Mouse (Mus musculus) intestine, embryonic 16.5 days (tissue): Measurements from ENCODE around the gene Tubb2b. TPM values are rescaled to one million over a fixed set of nuclear protein-coding genes. Genes with fewer than 3 reads are reported as not detected.

ENCODE experiments used
- ATAC-seq: fragments of 200-750 bp; cut with Nextera tagmentation; 2 replicates; pipeline ENCODE4 v1.8.0; 2017; ENCODE audit warnings: moderate TSS enrichment, moderate library complexity
- H3K27ac ChIP-seq: fragments of 300-500 bp; sonication (generic); 2 replicates; pipeline ENCODE4 v1.5.1; 2014; ENCODE audit warnings: mild to moderate bottlenecking, low read length
- H3K27me3 ChIP-seq: fragments of 300-500 bp; sonication (generic); replicated peaks from 2 replicates; pipeline ENCODE4 v1.6.1; 2014; ENCODE audit warnings: low read length, control low read depth, mixed read lengths; ENCODE audit not compliant: control insufficient read depth, insufficient read depth
- H3K36me3 ChIP-seq: fragments of 300-500 bp; sonication (generic); 2 replicates; pipeline ENCODE4 v1.6.1; 2014; ENCODE audit warnings: low read length, control low read depth; ENCODE audit not compliant: control insufficient read depth, insufficient read depth
- H3K4me1 ChIP-seq: fragments of 300-500 bp; sonication (generic); 2 replicates; pipeline ENCODE4 v1.6.1; 2014; ENCODE audit warnings: low read length, control low read depth, mixed read lengths; ENCODE audit not compliant: control insufficient read depth, insufficient read depth
- H3K4me2 ChIP-seq: fragments of 300-500 bp; sonication (generic); 2 replicates; pipeline ENCODE4 v1.6.1; 2014; ENCODE audit warnings: low read depth, low read length, control low read depth
- H3K4me3 ChIP-seq: fragments of 300-500 bp; sonication (generic); 2 replicates; pipeline ENCODE4 v1.5.1; 2014; ENCODE audit warnings: mild to moderate bottlenecking, low read length
- H3K9ac ChIP-seq: fragments of 300-500 bp; sonication (generic); 2 replicates; pipeline ENCODE4 v1.6.1; 2014; ENCODE audit warnings: low read depth, low read length
- H3K9me3 ChIP-seq: fragments of 300-500 bp; sonication (generic); 2 replicates; pipeline ENCODE4 v1.6.1; 2016; ENCODE audit warnings: low read length, control low read depth; ENCODE audit not compliant: control insufficient read depth
- WGBS: fragments of 180-500 bp; shearing (Covaris S2); extraction: QIAGEN DNeasy Blood & Tissue Kit; methylation state at CpG from one replicate; pipeline ENCODE4 v1.1.7; 2014; 5-methylcytosine and 5-hydroxymethylcytosine counted together
- polyA plus RNA-seq: library from polyadenylated mRNA; unstranded; fragments of >200 nt; fragmentation: Nextera tagmentation; extraction: Ambion mirVana; gene quantifications from 2 replicates; pipeline ENCODE4 v1.2.1, GENCODE M21; 2015

Tubb2b gene
- polyA plus RNA-seq, 1 experiment from 2014 or later, result 36.0 TPM

DNA sequence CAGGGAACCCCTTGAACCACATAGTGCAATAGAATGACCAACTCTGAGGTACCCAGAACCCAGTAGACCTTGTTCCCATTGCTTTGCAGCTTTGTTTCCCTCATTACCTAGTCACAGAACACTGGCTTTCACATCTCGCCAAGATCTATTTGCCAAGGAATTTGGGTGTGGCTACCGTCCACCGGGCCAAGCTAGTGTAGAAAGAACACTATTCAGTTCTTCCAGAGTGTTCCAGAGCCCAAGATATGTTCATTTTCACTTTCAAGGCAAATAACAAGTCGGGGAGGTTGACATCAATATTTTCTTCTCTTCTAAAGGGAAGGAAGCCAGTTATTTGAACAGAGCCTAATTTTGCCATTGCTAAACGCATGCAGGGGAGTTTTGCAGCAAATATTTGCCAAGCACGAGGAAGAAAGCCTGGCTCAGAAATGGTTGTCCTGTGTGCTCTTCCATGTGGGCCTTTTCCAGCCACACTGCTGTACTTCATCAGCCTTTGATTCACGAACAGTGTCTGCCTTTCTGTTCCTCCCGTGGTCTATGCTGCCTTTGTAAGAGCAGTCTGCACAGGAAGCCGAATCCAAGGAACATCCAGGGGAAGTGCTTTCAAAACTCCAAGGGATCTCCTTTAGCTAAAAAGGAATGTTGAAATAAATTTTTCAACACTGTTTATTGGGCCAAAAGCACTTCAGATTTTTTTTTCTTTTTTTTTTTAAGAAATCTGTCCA, 46.1 kb downstream of the Tubb2b start:
- H3K9ac ChIP-seq, result no peak overlapping the region
- no peak overlapping the region for H3K4me2 ChIP-seq
- ATAC-seq, result no peak
- H3K27ac ChIP-seq, result 0 out of 2 replicates have a peak overlapping the region, but pooled peaks have one; percentile 9
- no peaks in the 10 kb centered on the region for H3K9me3 ChIP-seq
- no peaks in the 10 kb centered on the region for H3K27me3 ChIP-seq
- no peak overlapping the region for H3K4me3 ChIP-seq
- no peaks in the 10 kb centered on the region for H3K36me3 ChIP-seq
- 0 out of 2 replicates have a peak, but pooled peaks cover 3% of the 10 kb centered on the region for H3K4me1 ChIP-seq
- 39% methylated on average over 9 of the region's 9 CpGs for WGBS

DNA sequence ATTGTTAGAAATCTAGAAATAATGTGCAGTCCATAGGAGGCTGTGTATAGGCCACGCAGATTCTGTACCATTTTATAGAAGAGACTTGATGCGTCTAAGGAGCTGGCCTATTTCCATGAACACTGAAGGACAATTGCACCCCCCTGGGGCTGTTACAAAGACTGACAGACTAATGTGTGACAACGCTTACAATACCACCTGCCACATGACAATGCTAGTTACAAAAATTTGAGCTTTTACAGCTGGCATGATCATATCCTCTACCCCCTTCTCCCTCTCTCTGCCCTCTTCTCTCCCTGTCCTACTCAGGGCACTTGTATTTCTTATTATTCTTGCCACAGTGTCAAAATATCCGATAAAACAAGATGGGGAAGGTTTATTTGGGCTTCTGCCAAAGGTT, 48.3 kb downstream of the Tubb2b start:
- Histone ChIP-seq H3K9me3 (no peaks in the 10 kb centered on the region), H3K4me2 (no peak overlapping the region), H3K36me3 (no peaks in the 10 kb centered on the region), H3K27me3 (no peaks in the 10 kb centered on the region), H3K4me1 (no peaks in the 10 kb centered on the region), H3K9ac (no peak overlapping the region), H3K27ac (no peak overlapping the region), H3K4me3 (no peak overlapping the region)
- ATAC-seq, result no peak
- WGBS, result 79% methylated on average over 4 of the region's 4 CpGs

DNA sequence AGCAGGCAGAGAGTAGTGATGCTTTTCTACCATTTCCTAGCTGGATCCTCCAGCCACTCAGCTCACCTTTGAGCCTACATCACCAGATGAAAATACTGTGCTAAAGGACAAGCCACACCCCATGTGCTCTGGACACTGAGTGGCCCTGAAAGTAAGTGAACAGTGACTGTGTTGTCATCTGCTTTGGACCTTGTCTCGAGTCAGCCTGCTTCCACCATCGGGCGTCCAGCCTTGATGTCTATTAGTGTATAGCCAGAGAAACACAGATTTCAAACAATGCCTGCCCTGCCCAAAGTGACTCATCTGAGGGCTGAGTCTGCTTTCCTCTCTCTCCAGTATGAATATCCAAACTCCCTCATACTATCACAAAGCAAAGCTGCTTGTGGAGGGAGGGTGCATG, 50.5 kb downstream of the Tubb2b start:
- no peak overlapping the region for H3K9ac ChIP-seq
- ATAC-seq, result no peak
- H3K27ac ChIP-seq, result no peak overlapping the region
- no peaks in the 10 kb centered on the region for H3K9me3 ChIP-seq
- 63% methylated on average over 3 of the region's 3 CpGs for WGBS
- no peak overlapping the region for H3K4me2 ChIP-seq
- no peak overlapping the region for H3K4me3 ChIP-seq
- H3K36me3 ChIP-seq, result no peaks in the 10 kb centered on the region
- peaks cover 4% of the 10 kb centered on the region; the same call in 1 of the 2 replicates for H3K4me1 ChIP-seq
- H3K27me3 ChIP-seq, result no peaks in the 10 kb centered on the region

DNA sequence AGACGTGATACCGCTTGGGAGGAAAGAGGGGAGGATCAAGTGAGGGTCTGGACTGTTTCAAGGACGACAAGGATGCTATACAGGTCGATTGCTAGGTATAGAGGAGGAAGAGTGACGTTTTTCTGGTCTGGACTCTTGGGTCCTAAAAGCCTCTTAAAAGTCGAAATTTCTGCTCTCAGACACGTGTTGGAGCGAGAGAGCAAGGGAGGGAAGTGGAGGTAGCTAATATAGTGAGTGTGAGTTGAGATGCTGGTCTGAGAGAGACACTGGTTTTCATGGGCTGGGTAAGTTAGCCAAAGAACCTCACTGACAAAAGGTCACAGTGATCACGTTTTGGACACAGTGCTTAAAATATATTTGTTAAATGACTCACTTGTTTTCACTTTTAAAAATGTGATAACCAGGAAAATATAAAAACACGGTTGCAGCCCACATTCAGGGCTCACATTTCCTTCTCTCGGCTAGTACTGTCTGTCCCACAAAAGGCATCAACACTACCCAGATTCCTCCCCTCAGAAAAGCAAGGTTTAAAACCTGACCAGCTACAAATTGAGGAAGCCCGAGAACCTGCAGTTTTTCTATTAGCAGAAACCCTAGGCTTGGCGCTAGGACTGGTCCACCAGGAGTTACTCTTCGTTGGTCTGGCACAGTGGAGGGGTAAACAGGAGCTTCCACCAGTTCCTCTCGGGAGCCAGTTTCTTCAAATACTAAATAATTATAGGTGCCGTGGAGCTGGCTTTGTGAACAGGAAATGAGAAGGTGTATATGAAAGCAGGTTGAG, 51.6 kb downstream of the Tubb2b start:
- 0 out of 2 replicates have a peak overlapping the region, but pooled peaks have one; percentile 78 for H3K9ac ChIP-seq
- no peak overlapping the region for H3K4me3 ChIP-seq
- H3K4me1 ChIP-seq, result peaks cover 4% of the 10 kb centered on the region; the same call in 1 of the 2 replicates
- 0 out of 2 replicates have a peak, but pooled peaks have one; percentile 4 for ATAC-seq
- H3K27me3 ChIP-seq, result no peaks in the 10 kb centered on the region
- H3K4me2 ChIP-seq, result peak overlapping the region; percentile 85; the same call in 1 of the 2 replicates
- H3K27ac ChIP-seq, result no peak overlapping the region
- 41% methylated on average over 16 of the region's 16 CpGs for WGBS
- no peaks in the 10 kb centered on the region for H3K36me3 ChIP-seq
- H3K9me3 ChIP-seq, result no peaks in the 10 kb centered on the region

DNA sequence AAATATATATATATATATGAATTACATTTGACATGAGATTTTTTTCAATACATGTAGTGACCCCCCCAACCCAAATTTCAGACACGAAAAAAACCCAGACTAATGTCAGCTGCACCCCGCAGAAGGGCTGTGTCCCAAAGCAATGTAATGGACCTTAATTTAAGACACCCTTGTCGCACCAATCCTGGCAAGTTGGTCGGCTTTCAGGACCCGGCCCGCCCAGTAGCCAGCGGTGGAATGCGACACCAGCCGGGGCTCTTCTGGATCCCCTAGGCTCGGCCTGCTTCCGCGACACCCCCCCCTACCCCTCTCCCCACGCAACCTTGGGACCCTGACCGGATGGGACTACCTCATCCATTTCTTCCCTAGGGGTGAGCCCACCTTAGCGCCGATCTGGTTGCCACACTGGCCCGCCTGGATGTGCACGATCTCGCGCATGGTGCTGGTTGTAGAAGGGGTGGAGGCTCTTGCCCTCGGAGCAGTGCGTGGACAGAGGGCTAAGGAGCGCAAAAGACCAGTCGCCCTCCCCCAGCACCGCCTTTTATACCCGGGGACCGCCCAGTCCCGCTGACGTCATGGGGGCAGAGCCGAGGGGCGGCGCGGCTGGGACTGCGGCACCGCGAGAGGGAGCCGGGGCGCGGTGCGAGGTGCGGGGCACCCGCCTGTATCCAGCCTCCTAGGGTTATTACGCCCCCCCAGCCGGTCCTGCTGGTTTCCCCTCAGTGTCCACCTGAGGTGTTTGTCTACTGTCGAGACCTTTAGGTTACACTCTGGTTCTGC, 52.6 kb downstream of the Tubb2b start, which contains the start of gene Tubb2a:
Gene Tubb2a (minus strand): TSS at position 516 of the 780 bp plus-strand sequence.
- H3K9me3 ChIP-seq, result no peaks in the 10 kb centered on the region
- peak within 1 kb of the TSS; percentile 52 for H3K27ac ChIP-seq
- WGBS, result under 1% methylated on average over 45 of the region's 45 CpGs
- H3K4me3 ChIP-seq, result peak within 1 kb of the TSS; percentile 75
- no peaks in the 10 kb centered on the region for H3K36me3 ChIP-seq
- peak; percentile 88 for ATAC-seq
- H3K4me1 ChIP-seq, result peaks cover 4% of the 10 kb centered on the region; the same call in 1 of the 2 replicates
- peak within 1 kb of the TSS; percentile 78 for H3K9ac ChIP-seq
- peak within 1 kb of the TSS; percentile 85 for H3K4me2 ChIP-seq
- H3K27me3 ChIP-seq, result no peaks in the 10 kb centered on the region

Other genes starting within 250 kb of the Tubb2b start
- gene Serpinb6c, start 224.8 kb downstream of the Tubb2b start, polyA plus RNA-seq, result 0.15 and 0.35 TPM in 2 replicates
- gene Nqo2, start 165.8 kb downstream of the Tubb2b start, polyA plus RNA-seq, result 54.3 and 54.8 TPM in 2 replicates
- gene Ripk1, start 128.1 kb downstream of the Tubb2b start, polyA plus RNA-seq, result 16.4 and 19.9 TPM in 2 replicates
- gene Serpinb6a, start 127.7 kb downstream of the Tubb2b start, polyA plus RNA-seq, result 150 and 163 TPM in 2 replicates
- gene Bphl, start 92.9 kb downstream of the Tubb2b start, polyA plus RNA-seq, result 74.7 and 86.3 TPM in 2 replicates
- gene Tubb2a, start 52.5 kb downstream of the Tubb2b start, polyA plus RNA-seq, result 149 and 162 TPM in 2 replicates
- gene Psmg4, start 32.5 kb upstream of the Tubb2b start, polyA plus RNA-seq, result 66.7 and 67.2 TPM in 2 replicates
- gene Slc22a23, start 214.7 kb upstream of the Tubb2b start, polyA plus RNA-seq, result 2.2 and 2.4 TPM in 2 replicates